15 mouse cellular contexts compared by ENCODE assay signal in the genomic region with DNA sequence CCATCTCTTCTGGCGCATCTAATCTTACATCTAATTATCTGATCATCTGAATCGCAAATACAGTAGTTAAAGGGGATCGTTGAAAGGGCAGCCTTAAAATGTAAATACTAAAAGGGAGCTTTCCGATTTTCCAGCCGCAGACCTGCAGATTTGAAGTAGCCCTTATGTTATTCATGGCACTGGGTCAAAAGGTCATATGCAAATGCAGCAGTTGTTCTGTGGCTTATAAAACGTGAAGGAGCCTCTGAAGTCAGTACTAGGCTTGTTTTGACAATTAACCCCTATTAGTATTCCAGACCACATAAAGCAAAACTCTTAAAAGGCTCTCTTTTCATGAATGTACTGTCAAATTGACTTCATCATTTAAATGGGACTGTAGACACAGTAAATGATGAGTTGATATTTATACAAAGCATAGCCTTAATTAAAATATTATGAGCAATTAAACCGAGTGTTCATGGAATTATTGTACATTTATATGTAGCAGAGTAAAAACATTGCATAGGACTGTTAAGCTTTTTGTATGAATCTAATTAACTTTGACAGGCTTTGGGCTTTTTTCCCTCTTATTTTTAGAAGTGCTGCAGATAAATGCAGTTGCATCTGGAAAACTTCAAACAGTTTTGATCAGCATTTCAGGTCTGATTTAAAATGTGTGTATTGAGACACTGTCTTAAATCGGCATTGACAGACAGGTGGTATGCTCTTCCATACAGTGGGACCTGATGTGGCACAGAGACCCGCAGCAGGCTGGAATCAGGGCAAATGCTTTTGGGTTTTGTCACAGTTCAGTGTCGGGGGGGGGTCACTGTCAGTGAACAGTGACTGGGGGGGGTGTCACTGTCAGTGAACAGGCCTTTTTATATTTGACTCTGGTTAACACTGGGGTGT. TPM values are rescaled to one million over a fixed set of nuclear protein-coding genes. Genes with fewer than 3 reads are reported as not detected.
A peak's percentile ranks its signal among the peaks of the same experiment; 100 is the strongest.
DNase-seq lines count a peak whose midpoint lies in the region; ATAC-seq lines count a peak whose summit lies in the region.
"Had no signal": no experiment of that assay in that cellular context is flagged by ENCODE, and none has a peak within 500 bp of the region (broad histone marks: within the 10 kb centered on the region; RNA-seq: fewer than 3 reads in every experiment).

No protein-coding gene starts in this region.

- no peaks in the 10 kb centered on the region for H3K4me1 ChIP-seq in embryonic facial prominence, embryonic 11.5 days (ENCODE audit: control insufficient read depth, insufficient read depth, low read length)
- peaks cover 38% of the 10 kb centered on the region for H3K4me1 ChIP-seq in embryonic facial prominence, embryonic 10.5 days
- peaks cover 38% of the 10 kb centered on the region for H3K4me1 ChIP-seq in forebrain, embryonic 12.5 days
- peaks cover 14% of the 10 kb centered on the region for H3K4me1 ChIP-seq in hindbrain, embryonic 16.5 days (ENCODE audit: control insufficient read depth, insufficient read depth, low read depth, low read length)
- H3K4me1 ChIP-seq in neural tube, embryonic 13.5 days (replicated peaks) = peaks cover 42% of the 10 kb centered on the region
- H3K4me1 ChIP-seq: intestine, embryonic 15.5 days had no signal

- 15% methylated on average over 10 of the region's 10 CpGs for WGBS in embryonic facial prominence, embryonic 11.5 days
- WGBS in embryonic facial prominence, embryonic 10.5 days = 16% methylated on average over 10 of the region's 10 CpGs
- 5% methylated on average over 10 of the region's 10 CpGs for WGBS in forebrain, embryonic 12.5 days
- 9% methylated on average over 10 of the region's 10 CpGs for WGBS in hindbrain, embryonic 16.5 days
- WGBS in neural tube, embryonic 13.5 days = 5% methylated on average over 10 of the region's 10 CpGs

- H3K9me3 ChIP-seq in embryonic facial prominence, embryonic 11.5 days (replicated peaks; ENCODE audit: control insufficient read depth, low read length) = no peaks in the 10 kb centered on the region
- no peaks in the 10 kb centered on the region for H3K9me3 ChIP-seq in embryonic facial prominence, embryonic 10.5 days
- no peaks in the 10 kb centered on the region for H3K9me3 ChIP-seq in forebrain, embryonic 12.5 days
- no peaks in the 10 kb centered on the region for H3K9me3 ChIP-seq in hindbrain, embryonic 16.5 days (ENCODE audit: control insufficient read depth, low read length)
- H3K9me3 ChIP-seq in neural tube, embryonic 13.5 days = no peaks in the 10 kb centered on the region
- H3K9me3 ChIP-seq: intestine, embryonic 15.5 days; limb, embryonic 12.5 days had no signal

- peak; percentile 39; the same call in 1 of the 2 replicates for ATAC-seq in embryonic facial prominence, embryonic 11.5 days (replicated peaks; ENCODE audit: insufficient number of reproducible peaks, low FRiP score, low TSS enrichment, low read depth)
- ATAC-seq in forebrain, embryonic 12.5 days (ENCODE audit: low FRiP score) = peak; percentile 86
- peak; percentile 40 for ATAC-seq in hindbrain, embryonic 16.5 days
- ATAC-seq in neural tube, embryonic 13.5 days (ENCODE audit: low read depth) = peak; percentile 45
- ATAC-seq in cerebellum, adult (ENCODE audit: insufficient number of reproducible peaks, low FRiP score, low TSS enrichment) = no peak
- ATAC-seq: activated CD4-positive, CD25-positive, alpha-beta regulatory T cell, adult 4 months; intestine, embryonic 15.5 days had no signal

- H3K9ac ChIP-seq in embryonic facial prominence, embryonic 11.5 days (replicated peaks; ENCODE audit: low read length) = no peak overlapping the region
- no peak overlapping the region for H3K9ac ChIP-seq in forebrain, embryonic 12.5 days
- no peak overlapping the region for H3K9ac ChIP-seq in hindbrain, embryonic 16.5 days (ENCODE audit: low read depth, low read length)
- H3K9ac ChIP-seq in neural tube, embryonic 13.5 days = no peak overlapping the region
- H3K9ac ChIP-seq: intestine, embryonic 15.5 days; limb, embryonic 12.5 days had no signal

- no peaks in the 10 kb centered on the region for H3K36me3 ChIP-seq in embryonic facial prominence, embryonic 11.5 days (replicated peaks; ENCODE audit: control insufficient read depth, insufficient read depth, low read depth, low read length)
- H3K36me3 ChIP-seq in embryonic facial prominence, embryonic 10.5 days (replicated peaks) = no peaks in the 10 kb centered on the region
- H3K36me3 ChIP-seq in forebrain, embryonic 12.5 days (replicated peaks) = no peaks in the 10 kb centered on the region
- H3K36me3 ChIP-seq in hindbrain, embryonic 16.5 days (ENCODE audit: control insufficient read depth, insufficient read depth, low read length) = no peaks in the 10 kb centered on the region
- H3K36me3 ChIP-seq in neural tube, embryonic 13.5 days = no peaks in the 10 kb centered on the region
- H3K36me3 ChIP-seq: intestine, embryonic 15.5 days; limb, embryonic 12.5 days had no signal

- no peaks in the 10 kb centered on the region for H3K27me3 ChIP-seq in embryonic facial prominence, embryonic 11.5 days (ENCODE audit: control insufficient read depth, insufficient read depth, low read length)
- H3K27me3 ChIP-seq in embryonic facial prominence, embryonic 10.5 days (replicated peaks; ENCODE audit: low read depth, poor library complexity, severe bottlenecking) = peaks cover 5% of the 10 kb centered on the region; the same call in 1 of the 2 replicates
- no peaks in the 10 kb centered on the region for H3K27me3 ChIP-seq in forebrain, embryonic 12.5 days
- H3K27me3 ChIP-seq in hindbrain, embryonic 16.5 days (replicated peaks; ENCODE audit: control insufficient read depth, insufficient read depth, low read length) = no peaks in the 10 kb centered on the region
- H3K27me3 ChIP-seq in neural tube, embryonic 13.5 days = no peaks in the 10 kb centered on the region
- H3K27me3 ChIP-seq: intestine, embryonic 15.5 days had no signal

- peak; percentile 52 for DNase-seq in embryonic facial prominence, embryonic 11.5 days (ENCODE audit: low spot score)
- no peak for DNase-seq in embryonic facial prominence, embryonic 10.5 days (ENCODE audit: low spot score)
- no peak for DNase-seq in adrenal gland, adult 18-20 months (ENCODE audit: low spot score in 2 of 2)
- DNase-seq in adrenal gland, postnatal 36 days = no peak
- DNase-seq: gastrocnemius, postnatal 25 days; lung, adult 18-20 months had no signal

- H3K4me3 ChIP-seq in embryonic facial prominence, embryonic 11.5 days (ENCODE audit: low read depth, low read length) = no peak overlapping the region
- no peak overlapping the region for H3K4me3 ChIP-seq in embryonic facial prominence, embryonic 10.5 days
- H3K4me3 ChIP-seq in forebrain, embryonic 12.5 days (replicated peaks) = no peak overlapping the region
- no peak overlapping the region for H3K4me3 ChIP-seq in hindbrain, embryonic 16.5 days (ENCODE audit: low read length)
- no peak overlapping the region for H3K4me3 ChIP-seq in neural tube, embryonic 13.5 days
- H3K4me3 ChIP-seq: erythroblast, embryonic 14.5 days; intestine, embryonic 15.5 days; limb, embryonic 12.5 days had no signal

- no peak overlapping the region for H3K27ac ChIP-seq in embryonic facial prominence, embryonic 11.5 days (replicated peaks; ENCODE audit: low read depth, low read length)
- H3K27ac ChIP-seq in embryonic facial prominence, embryonic 10.5 days (replicated peaks) = no peak overlapping the region; the same call in 1 of the 2 replicates
- H3K27ac ChIP-seq in forebrain, embryonic 12.5 days = peak overlapping the region; percentile 70; the same call in 1 of the 2 replicates
- no peak overlapping the region for H3K27ac ChIP-seq in hindbrain, embryonic 16.5 days (ENCODE audit: low read depth, low read length)
- peak overlapping the region; percentile 65 for H3K27ac ChIP-seq in neural tube, embryonic 13.5 days (replicated peaks)
- H3K27ac ChIP-seq: intestine, embryonic 15.5 days; limb, embryonic 12.5 days had no signal

- H3K4me2 ChIP-seq in embryonic facial prominence, embryonic 11.5 days (ENCODE audit: low read depth, low read length) = no peak overlapping the region
- peak overlapping the region; percentile 39 for H3K4me2 ChIP-seq in forebrain, embryonic 12.5 days
- H3K4me2 ChIP-seq in hindbrain, embryonic 16.5 days (ENCODE audit: low read length) = no peak overlapping the region
- H3K4me2 ChIP-seq in neural tube, embryonic 13.5 days = peak overlapping the region; percentile 27
- H3K4me2 ChIP-seq: intestine, embryonic 15.5 days; limb, embryonic 12.5 days had no signal

RNA-seq across cellular contexts. Expression of a gene that starts 54.5 kb away (rescaled TPM):
- polyA plus RNA-seq in embryonic facial prominence, embryonic 11.5 days (2014; fragmentation: Nextera tagmentation; extraction: Ambion mirVana) = 5.0 and 6.1 TPM in 2 replicates
- 2.0 and 2.8 TPM in 2 replicates for polyA plus RNA-seq in embryonic facial prominence, embryonic 10.5 days (2016; fragmentation: Nextera tagmentation; extraction: Ambion mirVana)
- polyA plus RNA-seq in forebrain, embryonic 12.5 days (2016; fragmentation: Nextera tagmentation; extraction: Ambion mirVana) = 5.5 and 6.1 TPM in 2 replicates
- polyA plus RNA-seq in hindbrain, embryonic 16.5 days (2015; fragmentation: Nextera tagmentation; extraction: Ambion mirVana) = 4.6 and 6.4 TPM in 2 replicates
- 5.4 and 7.2 TPM in 2 replicates for polyA plus RNA-seq in neural tube, embryonic 13.5 days (2015; fragmentation: Nextera tagmentation; extraction: Ambion mirVana)
- not detected for total RNA-seq in adrenal gland, adult 18-20 months (2021)
- total RNA-seq in adrenal gland, postnatal 36 days (2021) = under 1 TPM in 1 of 2 experiments, not detected in 1; 0.36 TPM
- total RNA-seq: gastrocnemius, postnatal 25 days; megakaryocyte-erythroid progenitor cell, adult 5-6 weeks had no signal
- polyA plus RNA-seq: activated CD4-positive, CD25-positive, alpha-beta regulatory T cell, adult 4 months; erythroblast, embryonic 14.5 days had no signal

Comparison
In these comparisons a context has a peak if more than half of its experiments do, and no peak if none do; other contexts are left out.
1. H3K27ac ChIP-seq: peak in forebrain, embryonic 12.5 days (single experiment) and neural tube, embryonic 13.5 days (single experiment); none in embryonic facial prominence, embryonic 11.5 days (single experiment), embryonic facial prominence, embryonic 10.5 days (single experiment) and hindbrain, embryonic 16.5 days (single experiment).
2. H3K4me2 ChIP-seq: peak in forebrain, embryonic 12.5 days (single experiment) and neural tube, embryonic 13.5 days (single experiment); none in embryonic facial prominence, embryonic 11.5 days (single experiment) and hindbrain, embryonic 16.5 days (single experiment).